Mouse (Mus musculus): ENCODE data around the gene Plcb4.

DNA sequence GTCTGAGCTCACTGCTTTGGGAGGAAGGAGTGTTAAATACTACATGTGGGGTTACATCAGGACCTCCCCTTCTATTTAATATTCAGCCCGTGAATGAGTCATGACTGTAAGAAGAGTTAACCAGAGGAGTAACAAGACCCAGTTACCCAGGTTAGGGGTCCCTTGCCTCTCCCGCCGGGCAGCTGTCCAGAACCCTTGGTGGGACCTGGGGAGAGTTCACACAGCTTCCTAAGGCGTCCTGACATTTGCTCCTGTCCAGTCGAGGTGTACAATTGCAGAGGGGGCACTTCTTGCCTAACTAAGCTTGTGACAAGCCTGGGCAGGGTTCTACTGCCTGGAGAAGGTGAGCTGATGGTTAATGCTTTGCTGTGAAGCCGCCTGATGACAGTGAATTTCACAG, 54.1 kb downstream of the Plcb4 start:
- no peak for TF ChIP-seq ZNF384 (IDR thresholded peaks at IDR 0.05; ENCODE audit: low read depth, low read length)
- TF ChIP-seq ZC3H11A (IDR thresholded peaks at IDR 0.05; ENCODE audit: borderline replicate concordance, low read depth, low read length): no peak
